1 mouse cellular context compared by ENCODE assay signal in genomic region chr10:95514656-95515292, GRCm38 (mm10).
TF ChIP-seq lines count a peak whose summit lies in the region.

TSS of gene Ube2n (plus strand) at chr10:95515145.

TF ChIP-seq in MEL, 35 proteins besides CTCF, POLR2A, EP300 and RAD21 (continued from another document):
- TF ChIP-seq BHLHE40 (IDR thresholded peaks at IDR 0.05; ENCODE audit: borderline replicate concordance, low read depth, low read length) (no peak), MYC (IDR thresholded peaks at IDR 0.05; ENCODE audit: low read depth, low read length) (peak; percentile 70; the same call in 1 of the 2 replicates), TAL1 (IDR thresholded peaks at IDR 0.05; ENCODE audit: low read length) (no peak), USF2 (IDR thresholded peaks at IDR 0.05; ENCODE audit: borderline replicate concordance in 1 of 2, insufficient read depth in 1 of 2, low read depth in 1 of 2, low read length in 2 of 2) (no peak)
TF ChIP-seq in MEL: peak in this region for 17.
